Mouse (Mus musculus) spleen, adult 2 months (tissue): ENCODE data around the gene Mgat3.

ENCODE experiments used
- CTCF ChIP-seq: fragments of 200-500 bp; IDR thresholded peaks from 2 replicates; pipeline ENCODE4 v1.5.1; 2011; ENCODE audit warnings: mild to moderate bottlenecking, inconsistent platforms; ENCODE audit not compliant: insufficient read depth, insufficient read length, insufficient replicate concordance; ENCODE audit errors: extremely low read depth
- POLR2A ChIP-seq: fragments of 200-500 bp; IDR thresholded peaks from 2 replicates; pipeline ENCODE4 v1.6.1; 2011; ENCODE audit warnings: low read depth, low read length, inconsistent platforms

DNA sequence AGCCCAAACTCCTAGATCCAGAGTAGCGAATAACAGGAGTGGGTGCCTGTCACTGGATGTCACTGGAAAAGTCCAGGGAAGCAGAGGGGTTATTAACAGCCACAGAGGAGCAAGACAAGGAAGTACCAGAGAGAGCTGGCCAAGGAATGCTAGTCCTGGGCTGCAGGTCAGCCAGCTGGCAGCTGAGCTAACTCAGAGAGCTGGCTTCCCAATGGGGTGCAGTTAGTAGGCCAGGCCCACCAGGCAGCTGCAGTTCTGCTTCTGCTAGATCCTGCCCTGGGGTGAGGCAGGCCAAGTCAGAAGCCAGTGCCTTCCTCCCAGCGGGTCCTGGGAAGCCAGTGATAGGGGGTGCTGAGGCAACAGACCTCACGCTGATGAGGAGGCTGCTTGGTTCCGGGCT lies 12.8 kb upstream of the Mgat3 start:
- no peak for TF ChIP-seq POLR2A
- TF ChIP-seq CTCF, result no peak
